Mouse (Mus musculus) frontal cortex, adult (tissue): ENCODE data around the gene Hnf4a.
"Not testable (repeated sequence)": the region's sequence is repeated elsewhere in the genome, so short reads cannot be mapped to it uniquely, and the experiment has no call there.

Source experiments
- ATAC-seq: cut with Nextera tagmentation; 2 replicates; pipeline ENCODE4 v1.9.2; 2017; ENCODE audit warnings: mild to moderate bottlenecking, moderate library complexity, mixed read lengths; ENCODE audit not compliant: low TSS enrichment

The Hnf4a gene

DNA sequence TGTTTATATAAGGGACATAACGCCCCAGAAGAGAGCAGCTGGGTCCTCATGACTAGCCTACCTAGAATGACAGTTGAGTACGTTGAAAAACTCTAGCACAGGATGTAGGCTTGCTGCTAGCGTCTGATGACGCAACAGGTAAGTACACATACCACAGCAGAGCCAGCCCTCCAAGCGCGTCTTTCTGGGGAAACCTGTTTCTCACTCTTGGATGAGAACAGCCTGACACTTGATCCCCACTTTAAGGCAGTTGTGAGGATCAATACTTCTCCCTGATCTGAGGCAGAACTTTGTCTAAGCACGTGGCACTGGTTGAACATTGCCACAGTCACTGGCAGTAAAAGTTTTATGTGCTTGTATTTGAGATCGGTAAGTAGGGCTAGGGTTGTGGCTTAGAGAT is 113.8 kb downstream of the Hnf4a start:
- no peak for ATAC-seq

DNA sequence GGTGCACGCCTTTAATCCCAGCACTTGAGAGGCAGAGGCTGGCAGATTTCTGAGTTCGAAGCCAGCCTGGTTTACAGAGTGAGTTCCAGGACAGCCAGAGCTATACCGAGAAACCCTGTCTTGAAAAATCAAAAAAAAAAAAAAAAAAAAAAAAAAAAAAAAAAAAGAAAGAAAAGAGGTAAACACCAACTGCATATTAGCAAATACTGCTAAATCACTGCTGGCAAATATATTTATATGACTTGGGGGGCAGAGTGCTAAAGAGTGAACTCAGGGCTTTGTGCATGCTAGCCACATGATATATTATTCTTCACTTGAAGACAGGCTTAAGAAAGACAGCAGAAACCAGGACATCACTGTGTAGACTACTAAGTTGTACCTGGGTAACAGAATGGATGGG is 114.8 kb downstream of the Hnf4a start:
- ATAC-seq, result not testable (repeated sequence)
